Mouse (Mus musculus) ES-Bruce4 (cell line): ENCODE measurements around the gene Hoxc8.

ENCODE experiments used
- CTCF ChIP-seq: IDR thresholded peaks from one replicate; pipeline ENCODE4 v1.8.1; 2011; ENCODE audit warnings: low read depth, low read length
- EP300 ChIP-seq: IDR thresholded peaks from 2 replicates; pipeline ENCODE4 v1.6.1; 2011; ENCODE audit warnings: low read depth, low read length; ENCODE audit not compliant: insufficient read depth
- POLR2A ChIP-seq: IDR thresholded peaks from one replicate; pipeline ENCODE4 v1.8.1; 2011; ENCODE audit warnings: low read length; ENCODE audit not compliant: insufficient read depth

- TF ChIP-seq CTCF = no peak
- TF ChIP-seq POLR2A = no peak
- TF ChIP-seq EP300 = no peak
These were observed 43.1 kb upstream of the Hoxc8 start for GRCm38 (mm10) chr15:102947276-102947675.
